Mouse (Mus musculus) heart, embryonic 12.5 days (tissue): ENCODE measurements at regions not wholly inside any gene's neighbourhood (a gene's known extent, or its start where the extent isn't known, plus 50 kb on each side); places are given as distances from the start of the nearest gene placed in this dataset.
"Not testable (repeated sequence)": the region's sequence is repeated elsewhere in the genome, so short reads cannot be mapped to it uniquely, and the experiment has no call there.

Experiments used
- ATAC-seq: fragments of 200-750 bp; cut with Nextera tagmentation; 2 replicates; pipeline ENCODE4 v1.8.0; 2017; ENCODE audit warnings: moderate TSS enrichment, moderate library complexity; ENCODE audit not compliant: insufficient number of reproducible peaks, low FRiP score
- H3K27ac ChIP-seq: fragments of 300-500 bp; sonication (generic); 2 replicates; pipeline ENCODE4 v1.5.1; 2016; ENCODE audit warnings: mild to moderate bottlenecking, moderate library complexity; ENCODE audit not compliant: poor library complexity, severe bottlenecking
- H3K27me3 ChIP-seq: fragments of 300-500 bp; sonication (generic); replicated peaks from 2 replicates; pipeline ENCODE4 v1.6.1; 2016; ENCODE audit warnings: mild to moderate bottlenecking, moderate library complexity
- H3K36me3 ChIP-seq: fragments of 300-500 bp; sonication (generic); 2 replicates; pipeline ENCODE4 v1.6.1; 2016; ENCODE audit warnings: mild to moderate bottlenecking, moderate library complexity
- H3K4me1 ChIP-seq: fragments of 300-500 bp; sonication (generic); replicated peaks from 2 replicates; pipeline ENCODE4 v1.6.1; 2016; ENCODE audit warnings: mild to moderate bottlenecking
- H3K4me2 ChIP-seq: fragments of 300-500 bp; sonication (generic); 2 replicates; pipeline ENCODE4 v1.6.1; 2016; ENCODE audit warnings: mild to moderate bottlenecking, moderate library complexity
- H3K4me3 ChIP-seq: fragments of 300-500 bp; sonication (generic); 2 replicates; pipeline ENCODE4 v1.5.1; 2016; ENCODE audit warnings: mild to moderate bottlenecking
- H3K9ac ChIP-seq: fragments of 300-500 bp; sonication (generic); 2 replicates; pipeline ENCODE4 v1.6.1; 2016; ENCODE audit warnings: mild to moderate bottlenecking, moderate library complexity
- H3K9me3 ChIP-seq: fragments of 300-500 bp; sonication (generic); replicated peaks from 2 replicates; pipeline ENCODE4 v1.6.1; 2016; ENCODE audit warnings: mild to moderate bottlenecking, moderate library complexity
- WGBS: fragments of 180-500 bp; shearing (Covaris S2); methylation state at CpG from one replicate; pipeline ENCODE4 v1.1.7; 2016; 5-methylcytosine and 5-hydroxymethylcytosine counted together

- H3K4me2 ChIP-seq = no peak overlapping the region
- H3K27ac ChIP-seq = no peak overlapping the region
- H3K4me3 ChIP-seq = no peak overlapping the region
- WGBS = 70% methylated on average over 1 of the region's 1 CpGs
- H3K36me3 ChIP-seq = no peaks in the 10 kb centered on the region
- H3K4me1 ChIP-seq = no peaks in the 10 kb centered on the region
- no peak for ATAC-seq
- H3K9me3 ChIP-seq = no peaks in the 10 kb centered on the region
- no peaks in the 10 kb centered on the region for H3K27me3 ChIP-seq
- H3K9ac ChIP-seq = no peak overlapping the region
Measured at GRCm38 (mm10) chr10:15886150-15886549, 1168.1 kb upstream of the Gje1 start.

GRCm38 (mm10) chr10:15868063-15868462 lies 1150.0 kb upstream of the Gje1 start:
- H3K27me3 ChIP-seq = no peaks in the 10 kb centered on the region
- H3K9ac ChIP-seq = no peak overlapping the region
- no peaks in the 10 kb centered on the region for H3K4me1 ChIP-seq
- no peak for ATAC-seq
- H3K9me3 ChIP-seq = no peaks in the 10 kb centered on the region
- no peaks in the 10 kb centered on the region for H3K36me3 ChIP-seq
- 76% methylated on average over 2 of the region's 2 CpGs for WGBS
- no peak overlapping the region for H3K4me3 ChIP-seq
- no peak overlapping the region for H3K4me2 ChIP-seq
- no peak overlapping the region for H3K27ac ChIP-seq

GRCm38 (mm10) chr10:15866931-15867330 lies 1148.9 kb upstream of the Gje1 start:
- no peak for ATAC-seq
- Histone ChIP-seq H3K9me3 (no peaks in the 10 kb centered on the region), H3K4me1 (no peaks in the 10 kb centered on the region), H3K9ac (no peak overlapping the region), H3K27me3 (no peaks in the 10 kb centered on the region), H3K27ac (no peak overlapping the region), H3K4me3 (no peak overlapping the region), H3K4me2 (no peak overlapping the region), H3K36me3 (no peaks in the 10 kb centered on the region)

DNA sequence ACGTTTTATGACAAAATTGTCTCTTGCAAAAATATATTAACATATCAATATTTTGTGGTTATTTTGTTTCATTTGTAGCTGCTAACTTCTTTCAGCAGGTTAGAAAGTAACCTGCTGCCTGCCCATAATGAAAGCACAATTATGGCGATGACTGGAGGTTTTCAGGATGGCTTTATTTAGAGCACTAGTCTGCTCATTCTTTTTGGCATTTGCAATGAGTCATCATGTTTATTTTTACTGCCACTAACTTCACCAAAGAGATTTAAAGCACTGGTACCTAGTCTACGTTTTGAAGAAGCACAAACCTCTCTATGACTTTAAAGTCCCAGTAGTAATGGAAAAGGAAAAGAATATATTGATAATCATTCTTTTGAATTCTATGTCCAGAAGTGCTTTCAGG lies 1123.4 kb upstream of the Gje1 start:
- ATAC-seq = no peak
- Histone ChIP-seq H3K27me3 (no peaks in the 10 kb centered on the region), H3K4me3 (no peak overlapping the region), H3K4me2 (no peak overlapping the region), H3K9me3 (no peaks in the 10 kb centered on the region), H3K36me3 (no peaks in the 10 kb centered on the region), H3K9ac (no peak overlapping the region), H3K27ac (no peak overlapping the region), H3K4me1 (no peaks in the 10 kb centered on the region)
- 43% methylated on average over 3 of the region's 3 CpGs for WGBS

DNA sequence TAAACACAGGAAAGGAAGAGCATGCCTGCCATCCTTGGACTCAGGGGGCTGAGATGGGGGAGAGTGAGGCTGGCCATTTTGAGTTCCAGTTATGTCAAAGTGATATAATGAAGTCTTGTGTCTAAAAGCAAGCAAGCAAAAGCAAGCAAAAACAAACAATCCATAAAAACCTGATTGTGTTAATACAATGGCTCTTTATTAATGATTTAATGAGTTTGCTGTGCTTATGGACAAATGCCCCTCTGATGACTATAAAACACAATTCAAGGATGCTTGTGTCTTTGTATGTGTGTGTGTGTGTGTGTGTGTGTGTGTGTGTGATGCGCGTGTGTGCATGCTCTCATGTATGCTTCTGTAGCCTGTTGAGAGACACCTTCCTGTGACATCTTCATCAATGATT lies 1114.3 kb upstream of the Gje1 start:
- no peak overlapping the region for H3K9ac ChIP-seq
- H3K27me3 ChIP-seq = no peaks in the 10 kb centered on the region
- no peaks in the 10 kb centered on the region for H3K4me1 ChIP-seq
- H3K36me3 ChIP-seq = no peaks in the 10 kb centered on the region
- WGBS = 88% methylated on average over 2 of the region's 2 CpGs
- ATAC-seq = no peak
- H3K27ac ChIP-seq = no peak overlapping the region
- no peak overlapping the region for H3K4me3 ChIP-seq
- no peak overlapping the region for H3K4me2 ChIP-seq
- H3K9me3 ChIP-seq = no peaks in the 10 kb centered on the region

DNA sequence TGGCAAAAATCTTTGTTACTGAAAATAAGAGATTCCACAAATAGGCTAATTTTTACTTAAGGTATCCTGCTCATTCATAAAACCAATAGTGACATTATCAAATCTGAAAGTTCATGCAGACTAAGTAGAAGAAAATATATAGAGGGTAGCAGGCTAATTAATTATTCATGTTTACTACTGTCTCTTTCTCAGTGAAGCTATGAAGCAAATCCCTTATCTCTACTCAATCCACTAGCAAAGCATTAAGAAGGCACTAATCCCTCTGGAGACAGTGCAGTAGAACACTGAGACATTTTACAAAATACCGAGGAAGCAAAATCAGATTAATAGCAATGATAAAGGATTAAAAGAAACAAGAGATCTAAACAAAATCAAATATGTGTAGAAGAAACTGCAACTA lies 1107.4 kb upstream of the Gje1 start:
- WGBS = 71% methylated on average over 1 of the region's 1 CpGs
- H3K4me1 ChIP-seq = no peaks in the 10 kb centered on the region

GRCm38 (mm10) chr10:15807271-15807670 lies 1089.3 kb upstream of the Gje1 start:
- H3K9me3 ChIP-seq = no peaks in the 10 kb centered on the region
- ATAC-seq = no peak

More for the DNA sequence above, 1107.4 kb upstream of the Gje1 start:
- Histone ChIP-seq H3K27me3 (no peaks in the 10 kb centered on the region), H3K4me3 (no peak overlapping the region), H3K9me3 (no peaks in the 10 kb centered on the region), H3K9ac (no peak overlapping the region), H3K36me3 (no peaks in the 10 kb centered on the region), H3K27ac (no peak overlapping the region), H3K4me2 (no peak overlapping the region)
- ATAC-seq = no peak

DNA sequence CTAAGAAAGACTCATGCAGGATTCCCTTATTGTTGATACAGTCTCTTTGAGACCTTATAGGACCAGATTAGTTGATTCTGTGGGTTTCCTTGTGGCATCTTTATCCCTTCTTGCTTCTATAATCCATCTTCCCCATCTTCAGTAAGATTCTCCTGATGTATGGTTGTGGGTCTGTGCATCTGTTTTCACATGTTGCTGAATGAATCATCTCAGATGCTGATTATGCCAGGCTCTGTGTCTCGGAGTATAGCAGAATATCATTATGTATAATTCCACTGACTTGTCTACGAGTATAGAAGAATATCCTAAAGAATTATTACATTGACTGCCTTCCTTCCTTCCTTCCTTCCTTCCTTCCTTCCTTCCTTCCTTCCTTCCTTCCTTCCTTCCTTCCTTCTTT lies 1087.8 kb upstream of the Gje1 start:
- WGBS = 75% methylated on average over 2 of the region's 2 CpGs
- no peak for ATAC-seq

More at GRCm38 (mm10) chr10:15807271-15807670, 1089.3 kb upstream of the Gje1 start:
- H3K4me2 ChIP-seq = no peak overlapping the region
- 75% methylated on average over 3 of the region's 3 CpGs for WGBS
- H3K9ac ChIP-seq = no peak overlapping the region
- no peaks in the 10 kb centered on the region for H3K4me1 ChIP-seq
- H3K36me3 ChIP-seq = no peaks in the 10 kb centered on the region
- no peak overlapping the region for H3K4me3 ChIP-seq
- H3K27ac ChIP-seq = no peak overlapping the region
- no peaks in the 10 kb centered on the region for H3K27me3 ChIP-seq

DNA sequence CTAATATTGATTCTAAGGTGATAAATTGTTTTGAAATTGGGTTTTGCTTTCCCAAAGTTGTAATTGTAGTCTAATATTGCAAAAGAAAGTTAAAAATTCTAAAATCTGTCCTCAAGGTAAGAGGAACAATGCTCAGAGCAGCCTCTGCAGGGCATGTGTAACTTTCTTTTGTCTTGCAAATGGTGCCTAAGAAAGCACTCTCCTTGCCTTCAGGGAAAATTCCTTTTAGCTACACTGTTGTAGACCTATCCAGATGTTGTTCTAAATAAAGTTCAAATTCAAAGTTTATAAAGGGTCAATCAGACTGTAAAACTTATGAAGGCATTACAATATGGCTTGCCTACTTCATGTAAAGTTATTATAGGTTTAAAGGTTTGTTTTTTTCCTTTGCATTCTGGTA lies 1075.2 kb upstream of the Gje1 start:
- not testable (repeated sequence) for H3K27ac ChIP-seq, ATAC-seq, H3K9me3 ChIP-seq, H3K4me1 ChIP-seq, H3K27me3 ChIP-seq, H3K36me3 ChIP-seq, H3K4me3 ChIP-seq, H3K4me2 ChIP-seq, H3K9ac ChIP-seq

More for the DNA sequence above, 1087.8 kb upstream of the Gje1 start:
- H3K4me2 ChIP-seq = no peak overlapping the region
- H3K4me1 ChIP-seq = no peaks in the 10 kb centered on the region
- H3K27ac ChIP-seq = no peak overlapping the region
- no peaks in the 10 kb centered on the region for H3K27me3 ChIP-seq
- no peaks in the 10 kb centered on the region for H3K9me3 ChIP-seq
- no peak overlapping the region for H3K9ac ChIP-seq
- H3K4me3 ChIP-seq = no peak overlapping the region
- H3K36me3 ChIP-seq = no peaks in the 10 kb centered on the region

DNA sequence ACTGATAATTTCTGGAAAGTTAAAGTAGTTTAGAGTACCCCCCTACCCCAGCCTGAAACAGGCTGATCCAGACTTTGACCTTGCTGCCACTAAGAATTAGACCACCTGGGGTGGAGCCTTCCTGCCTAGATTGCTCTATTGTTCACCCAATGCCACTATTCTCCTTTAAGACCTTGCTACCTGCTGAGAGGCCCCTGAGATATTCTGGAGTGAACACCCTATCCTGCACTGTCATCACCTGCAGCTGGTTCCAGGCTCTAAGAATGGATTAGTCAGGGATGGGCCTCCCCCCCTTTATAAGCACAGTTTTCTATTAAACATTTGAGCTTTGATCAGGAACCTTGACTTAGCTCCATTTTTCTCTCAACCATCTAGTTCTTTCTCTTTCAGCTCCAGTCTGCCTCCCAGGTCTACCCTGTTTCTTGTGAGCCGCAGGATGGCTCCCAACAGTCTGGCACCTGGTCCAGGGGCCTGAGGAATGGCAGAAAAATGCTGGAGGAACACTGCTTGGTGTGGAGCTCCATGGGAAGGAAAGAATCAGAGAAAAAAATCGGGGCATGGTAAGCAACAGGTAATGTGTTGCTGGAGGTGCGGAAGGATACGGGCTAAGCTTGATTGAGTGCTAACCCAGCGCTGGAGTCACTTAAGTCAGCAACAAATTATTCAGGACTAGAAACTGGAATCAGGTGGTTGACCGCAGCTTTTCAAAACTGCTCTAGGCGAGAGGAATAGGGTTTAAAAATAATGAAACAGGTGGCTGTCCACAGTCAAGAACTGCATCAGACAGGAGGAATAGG lies 1073.7 kb upstream of the Gje1 start:
- WGBS = 38% methylated on average over 7 of the region's 7 CpGs
- no peaks in the 10 kb centered on the region for H3K27me3 ChIP-seq
- no peak overlapping the region for H3K4me3 ChIP-seq
- no peaks in the 10 kb centered on the region for H3K36me3 ChIP-seq
- no peak overlapping the region for H3K4me2 ChIP-seq
- H3K9ac ChIP-seq = no peak overlapping the region
- no peak for ATAC-seq
- no peaks in the 10 kb centered on the region for H3K4me1 ChIP-seq
- no peak overlapping the region for H3K27ac ChIP-seq
- H3K9me3 ChIP-seq = peaks cover 3% of the 10 kb centered on the region; the same call in 1 of the 2 replicates

- Histone ChIP-seq H3K27me3 (no peaks in the 10 kb centered on the region), H3K36me3 (no peaks in the 10 kb centered on the region), H3K9me3 (no peaks in the 10 kb centered on the region), H3K27ac (peak overlapping the region; percentile 57; the same call in 1 of the 2 replicates), H3K9ac (no peak overlapping the region), H3K4me3 (peak overlapping the region; percentile 16; the same call in 1 of the 2 replicates), H3K4me1 (peaks cover 12% of the 10 kb centered on the region), H3K4me2 (peak overlapping the region; percentile 57)
- WGBS = 12% methylated on average over 6 of the region's 6 CpGs
- ATAC-seq = peak; percentile 45; the same call in 1 of the 2 replicates
Measured at GRCm38 (mm10) chr10:15759983-15760723, 1042.1 kb upstream of the Gje1 start.
